Mouse (Mus musculus) ES-Bruce4 (cell line): ENCODE measurements around the gene Gstm5. TPM values are rescaled to one million over a fixed set of nuclear protein-coding genes. Genes with fewer than 3 reads are reported as not detected.
A peak's percentile ranks its signal among the peaks of the same experiment; 100 is the strongest.

ENCODE experiments used
- H3K27ac ChIP-seq: 2 replicates; pipeline ENCODE4 v1.5.1; 2012; ENCODE audit warnings: low read length, inconsistent platforms; ENCODE audit not compliant: insufficient read depth
- H3K27me3 ChIP-seq: 2 replicates; pipeline ENCODE4 v1.6.1; 2012; ENCODE audit warnings: mild to moderate bottlenecking, low read length, inconsistent platforms; ENCODE audit not compliant: control insufficient read depth, poor library complexity, insufficient read depth, severe bottlenecking
- H3K36me3 ChIP-seq: 2 replicates; pipeline ENCODE4 v1.6.1; 2012; ENCODE audit warnings: inconsistent platforms, mild to moderate bottlenecking, low read length, moderate library complexity; ENCODE audit not compliant: control insufficient read depth, poor library complexity, insufficient read depth, severe bottlenecking
- H3K4me1 ChIP-seq: one replicate; pipeline ENCODE4 v1.8.1; 2011; ENCODE audit warnings: low read length; ENCODE audit not compliant: control insufficient read depth, insufficient read depth
- H3K4me3 ChIP-seq: 2 replicates; pipeline ENCODE4 v1.5.1; 2011; ENCODE audit warnings: low read depth, mild to moderate bottlenecking, low read length
- H3K9ac ChIP-seq: 2 replicates; pipeline ENCODE4 v1.6.1; 2012; ENCODE audit warnings: low read depth, mild to moderate bottlenecking, inconsistent platforms; ENCODE audit not compliant: poor library complexity, severe bottlenecking
- H3K9me3 ChIP-seq: replicated peaks from 2 replicates; pipeline ENCODE4 v1.6.1; 2012; ENCODE audit warnings: mild to moderate bottlenecking, low read length, inconsistent platforms; ENCODE audit not compliant: control insufficient read depth, poor library complexity, insufficient read depth, severe bottlenecking
- CTCF ChIP-seq: IDR thresholded peaks from one replicate; pipeline ENCODE4 v1.8.1; 2011; ENCODE audit warnings: low read depth, low read length
- EP300 ChIP-seq: IDR thresholded peaks from 2 replicates; pipeline ENCODE4 v1.6.1; 2011; ENCODE audit warnings: low read depth, low read length; ENCODE audit not compliant: insufficient read depth
- POLR2A ChIP-seq: IDR thresholded peaks from one replicate; pipeline ENCODE4 v1.8.1; 2011; ENCODE audit warnings: low read length; ENCODE audit not compliant: insufficient read depth
- polyA plus RNA-seq: library from polyadenylated mRNA; stranded (reverse); fragments of >200 nt; gene quantifications from 2 replicates; pipeline ENCODE4 v1.2.4, GENCODE M21; 2011; ENCODE audit warnings: low read depth; ENCODE audit not compliant: missing spikeins, insufficient read depth, insufficient read length

Gstm5 gene
- polyA plus RNA-seq, 1 experiment = 21.3 TPM

DNA sequence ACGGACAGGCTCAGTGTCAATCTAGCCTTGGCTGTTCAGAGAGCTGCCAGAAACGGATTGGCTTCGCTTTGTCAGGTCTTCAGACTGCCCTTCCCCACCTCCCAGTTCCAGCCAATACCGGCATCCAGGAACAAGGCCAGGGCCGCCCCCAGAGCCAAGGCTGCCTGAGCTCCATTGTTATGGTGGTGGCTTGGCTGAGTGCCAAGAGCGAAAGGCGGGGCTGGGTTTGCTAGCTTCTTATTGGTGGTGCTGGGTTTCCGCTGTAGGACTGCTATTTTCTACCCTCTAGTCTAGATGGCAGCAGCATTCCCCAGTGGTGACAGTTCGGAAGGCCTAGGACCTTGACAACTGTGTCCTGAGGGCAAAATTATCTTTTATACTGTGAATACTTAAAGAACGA, 36.0 kb downstream of the Gstm5 start, which contains the start of gene Gstm7:
Gene Gstm7, minus strand, starts transcription at position 148 of the 400 bp plus-strand sequence.
- Histone ChIP-seq H3K27ac (no peak within 1 kb of the TSS), H3K9ac (no peak within 1 kb of the TSS), H3K4me1 (no peaks in the 10 kb centered on the region), H3K4me3 (no peak within 1 kb of the TSS), H3K9me3 (no peaks in the 10 kb centered on the region), H3K27me3 (no peaks in the 10 kb centered on the region), H3K36me3 (no peaks in the 10 kb centered on the region)
- TF ChIP-seq CTCF = peak; percentile 31
- no peak for TF ChIP-seq POLR2A
- no peak for TF ChIP-seq EP300

DNA sequence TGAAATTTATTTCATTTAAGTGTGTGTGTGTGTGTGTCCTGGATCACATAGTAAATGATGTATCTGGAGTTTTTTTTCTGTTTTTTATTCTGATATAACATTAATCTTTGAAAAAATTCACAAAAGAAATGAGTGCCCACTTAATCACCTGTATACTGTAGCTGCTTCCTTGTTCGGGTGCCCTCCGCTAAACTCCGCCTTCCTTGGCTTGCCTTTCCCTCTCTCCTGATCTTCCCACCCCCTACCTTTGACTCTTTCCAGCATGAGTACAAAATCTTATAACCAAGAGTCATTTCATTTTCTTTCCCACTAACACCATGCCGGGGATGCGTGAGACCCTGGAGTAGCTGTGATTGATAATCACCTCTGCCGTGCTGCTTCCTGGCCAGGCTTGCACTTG, 36.5 kb downstream of the Gstm5 start:
- no peaks in the 10 kb centered on the region for H3K27me3 ChIP-seq
- no peak overlapping the region for H3K4me3 ChIP-seq
- H3K4me1 ChIP-seq = no peaks in the 10 kb centered on the region
- H3K27ac ChIP-seq = no peak overlapping the region
- TF ChIP-seq CTCF (no peak), EP300 (no peak), POLR2A (no peak)
- no peaks in the 10 kb centered on the region for H3K36me3 ChIP-seq
- H3K9me3 ChIP-seq = no peaks in the 10 kb centered on the region
- no peak overlapping the region for H3K9ac ChIP-seq

DNA sequence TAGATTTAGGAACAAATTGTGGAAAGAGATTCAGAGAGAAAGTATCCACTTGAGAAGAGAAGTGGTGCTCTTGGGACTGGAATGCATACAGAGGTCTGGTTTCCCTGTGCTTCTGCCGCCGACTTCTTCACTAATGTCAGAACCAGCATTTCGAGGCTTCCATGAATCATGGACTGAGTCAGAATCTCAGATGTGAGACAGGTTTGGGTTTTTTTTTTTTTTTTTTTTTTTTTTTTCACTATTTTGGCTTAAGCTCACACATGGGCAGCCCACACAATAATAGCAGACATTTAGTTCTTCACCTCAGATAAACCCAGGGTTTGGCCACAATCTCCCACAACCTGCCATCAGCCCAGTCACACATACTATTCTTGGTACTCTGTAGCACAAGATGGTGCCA, 39.6 kb downstream of the Gstm5 start:
- H3K4me3 ChIP-seq = no peak overlapping the region
- H3K9ac ChIP-seq = no peak overlapping the region
- H3K27ac ChIP-seq = no peak overlapping the region
- H3K27me3 ChIP-seq = no peaks in the 10 kb centered on the region
- H3K36me3 ChIP-seq = no peaks in the 10 kb centered on the region
- H3K9me3 ChIP-seq = no peaks in the 10 kb centered on the region
- H3K4me1 ChIP-seq = no peaks in the 10 kb centered on the region
- TF ChIP-seq EP300 = no peak
- TF ChIP-seq POLR2A = no peak
- no peak for TF ChIP-seq CTCF

DNA sequence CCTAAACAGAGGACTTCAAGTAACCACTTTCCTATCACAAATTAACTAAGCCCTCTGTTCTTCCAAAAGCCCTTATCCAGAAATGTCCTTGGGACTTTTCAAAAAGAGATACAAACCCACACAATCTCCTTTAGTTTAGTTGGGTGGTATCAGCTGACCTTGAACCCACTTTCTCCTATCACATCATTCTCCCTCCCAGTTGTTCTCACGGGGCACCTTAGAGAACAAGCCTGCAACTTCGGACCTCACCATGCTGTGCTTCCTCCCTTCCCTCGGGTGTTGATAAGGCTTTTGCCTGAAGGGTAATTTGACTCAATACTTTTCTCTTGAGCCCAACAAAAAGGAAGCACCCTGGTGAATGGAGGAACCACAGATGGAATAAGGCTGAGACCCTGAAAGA, 40.3 kb downstream of the Gstm5 start:
- Histone ChIP-seq H3K4me3 (no peak overlapping the region), H3K27me3 (no peaks in the 10 kb centered on the region), H3K4me1 (no peaks in the 10 kb centered on the region), H3K9ac (no peak overlapping the region), H3K36me3 (no peaks in the 10 kb centered on the region), H3K9me3 (no peaks in the 10 kb centered on the region), H3K27ac (no peak overlapping the region)
- no peak for TF ChIP-seq POLR2A
- no peak for TF ChIP-seq EP300
- TF ChIP-seq CTCF = no peak

DNA sequence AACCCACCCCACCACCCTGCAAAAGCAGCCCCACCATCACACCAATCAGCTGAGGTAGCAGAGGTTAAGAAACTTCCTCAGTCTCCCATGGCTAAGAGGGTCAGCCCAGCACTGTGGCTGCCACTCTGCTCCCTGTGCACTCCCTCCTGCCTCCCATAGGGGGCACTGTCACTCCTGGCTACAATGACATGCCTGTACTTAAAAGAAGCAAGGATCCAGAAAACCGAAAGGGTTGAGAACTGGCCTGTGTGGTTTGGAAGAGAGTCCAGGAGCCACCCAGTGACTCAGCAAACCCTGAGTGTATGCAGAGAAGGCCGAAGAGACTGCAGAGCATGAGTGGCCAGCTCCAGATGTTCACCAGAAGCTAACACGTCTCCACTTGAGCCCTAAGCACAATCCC, 43.8 kb downstream of the Gstm5 start:
- H3K4me1 ChIP-seq = no peaks in the 10 kb centered on the region
- H3K9me3 ChIP-seq = no peaks in the 10 kb centered on the region
- no peak overlapping the region for H3K27ac ChIP-seq
- H3K36me3 ChIP-seq = no peaks in the 10 kb centered on the region
- no peaks in the 10 kb centered on the region for H3K27me3 ChIP-seq
- no peak for TF ChIP-seq POLR2A
- TF ChIP-seq CTCF = peak; percentile 96
- TF ChIP-seq EP300 = 0 out of 2 replicates have a peak, but pooled peaks have one; percentile 35
- H3K4me3 ChIP-seq = no peak overlapping the region
- no peak overlapping the region for H3K9ac ChIP-seq

DNA sequence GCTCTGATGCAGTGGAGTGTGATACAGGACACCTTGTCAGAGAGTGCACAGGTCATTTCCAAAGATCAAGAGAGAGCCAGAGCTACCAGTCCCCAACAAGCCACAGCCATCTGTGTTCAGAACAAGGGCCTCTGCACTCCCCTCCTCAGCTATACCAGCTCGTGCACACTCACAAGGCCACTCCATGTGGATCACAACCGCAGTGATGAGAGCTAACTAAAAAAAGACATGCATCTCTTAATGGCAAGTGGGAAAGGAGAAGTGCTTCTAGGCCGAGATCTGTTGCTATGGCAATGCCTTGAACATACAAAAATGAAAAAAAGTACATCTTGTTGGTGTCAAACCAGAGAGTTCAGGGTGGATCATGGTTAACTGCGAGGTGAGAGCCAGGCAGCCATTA, 44.2 kb downstream of the Gstm5 start:
- no peaks in the 10 kb centered on the region for H3K4me1 ChIP-seq
- no peaks in the 10 kb centered on the region for H3K36me3 ChIP-seq
- no peak overlapping the region for H3K27ac ChIP-seq
- no peak overlapping the region for H3K4me3 ChIP-seq
- H3K27me3 ChIP-seq = no peaks in the 10 kb centered on the region
- H3K9ac ChIP-seq = no peak overlapping the region
- H3K9me3 ChIP-seq = no peaks in the 10 kb centered on the region
- no peak for TF ChIP-seq POLR2A
- TF ChIP-seq CTCF = no peak
- TF ChIP-seq EP300 = no peak
